Mouse (Mus musculus) stomach, embryonic 14.5 days (tissue): ENCODE data around the gene Grin2a. TPM values are rescaled to one million over a fixed set of nuclear protein-coding genes. Genes with fewer than 3 reads are reported as not detected.

Experiments
- ATAC-seq: fragments of 200-750 bp; cut with Nextera tagmentation; 2 replicates; pipeline ENCODE4 v1.8.0; 2017; ENCODE audit warnings: low read depth, moderate TSS enrichment; ENCODE audit not compliant: insufficient number of reproducible peaks, insufficient read depth, low FRiP score
- H3K27ac ChIP-seq: fragments of 300-500 bp; sonication (generic); 2 replicates; pipeline ENCODE4 v1.5.1; 2014; ENCODE audit warnings: mild to moderate bottlenecking, low read length, moderate library complexity, mixed read lengths
- H3K27me3 ChIP-seq: fragments of 300-500 bp; sonication (generic); 2 replicates; pipeline ENCODE4 v1.6.1; 2014; ENCODE audit warnings: low read length, control low read depth, mixed read lengths; ENCODE audit not compliant: control insufficient read depth, insufficient read depth
- H3K36me3 ChIP-seq: fragments of 300-500 bp; sonication (generic); 2 replicates; pipeline ENCODE4 v1.6.1; 2014; ENCODE audit warnings: mild to moderate bottlenecking, control low read depth, low read length, moderate library complexity, mixed read lengths; ENCODE audit not compliant: control insufficient read depth, insufficient read depth
- H3K4me1 ChIP-seq: fragments of 300-500 bp; sonication (generic); 2 replicates; pipeline ENCODE4 v1.6.1; 2014; ENCODE audit warnings: low read length, control low read depth, mixed read lengths; ENCODE audit not compliant: control insufficient read depth, insufficient read depth
- H3K4me2 ChIP-seq: fragments of 300-500 bp; sonication (generic); replicated peaks from 2 replicates; pipeline ENCODE4 v1.6.1; 2014; ENCODE audit warnings: low read depth, low read length, control low read depth
- H3K4me3 ChIP-seq: fragments of 300-500 bp; sonication (generic); 2 replicates; pipeline ENCODE4 v1.5.1; 2014; ENCODE audit warnings: low read depth, low read length, control low read depth
- H3K9ac ChIP-seq: fragments of 300-500 bp; sonication (generic); replicated peaks from 2 replicates; pipeline ENCODE4 v1.6.1; 2014; ENCODE audit warnings: low read depth, mild to moderate bottlenecking, control low read depth, low read length, moderate library complexity, mixed read lengths
- H3K9me3 ChIP-seq: fragments of 300-500 bp; sonication (generic); 2 replicates; pipeline ENCODE4 v1.6.1; 2016; ENCODE audit warnings: low read depth, low read length, control low read depth; ENCODE audit not compliant: control insufficient read depth
- WGBS: fragments of 180-500 bp; shearing (Covaris S2); extraction: QIAGEN DNeasy Blood & Tissue Kit; methylation state at CpG from one replicate; pipeline ENCODE4 v1.1.7; 2014; 5-methylcytosine and 5-hydroxymethylcytosine counted together
- polyA plus RNA-seq: library from polyadenylated mRNA; unstranded; fragments of >200 nt; fragmentation: Nextera tagmentation; extraction: Ambion mirVana; gene quantifications from 2 replicates; pipeline ENCODE4 v1.2.1, GENCODE M21; 2014

Gene Grin2a
- polyA plus RNA-seq, 1 experiment from 2014 or later: 0.85 TPM

DNA sequence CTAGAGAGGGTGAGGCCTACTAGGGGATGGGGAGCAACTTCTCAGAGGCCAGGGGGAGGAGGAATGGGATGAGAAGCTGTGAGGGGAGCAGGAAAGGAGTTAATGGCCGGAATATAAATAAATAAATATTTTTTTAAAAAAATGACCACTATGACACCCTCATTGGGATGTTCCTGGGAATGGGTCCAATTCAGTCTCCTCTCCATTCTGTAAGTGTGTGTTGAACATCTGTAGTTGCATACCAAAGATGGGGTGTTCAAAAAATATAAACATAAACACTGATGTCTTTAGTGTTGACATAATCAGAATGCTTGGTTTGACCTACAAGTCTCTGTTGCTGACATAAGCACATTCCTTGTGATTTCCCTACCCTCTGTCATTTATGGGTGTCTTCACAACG lies 298.2 kb downstream of the Grin2a start:
- Histone ChIP-seq H3K27ac (no peak overlapping the region), H3K4me1 (no peaks in the 10 kb centered on the region), H3K4me2 (no peak overlapping the region), H3K27me3 (no peaks in the 10 kb centered on the region), H3K9ac (no peak overlapping the region), H3K9me3 (no peaks in the 10 kb centered on the region), H3K4me3 (no peak overlapping the region), H3K36me3 (no peaks in the 10 kb centered on the region)
- ATAC-seq: no peak
- 67% methylated on average over 2 of the region's 2 CpGs for WGBS

DNA sequence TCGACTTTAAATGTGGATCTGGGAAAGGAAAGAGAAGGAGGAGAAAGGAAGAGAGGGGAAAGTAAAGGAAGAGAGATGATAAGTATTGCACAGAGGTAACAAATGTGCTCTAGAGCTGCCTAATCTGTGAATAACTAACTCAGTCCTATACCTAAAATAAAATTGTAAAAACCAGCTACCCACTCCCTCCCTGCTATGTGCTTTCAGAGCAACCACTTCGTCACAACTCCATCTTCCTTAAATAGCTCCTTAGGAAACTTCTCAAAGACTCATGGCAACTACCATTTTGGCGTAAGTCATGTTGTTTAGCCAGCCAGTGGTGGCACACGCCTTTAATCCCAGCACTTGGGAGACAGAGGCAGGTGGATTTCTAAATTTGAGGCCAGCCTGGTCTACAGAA lies 301.3 kb downstream of the Grin2a start:
- ATAC-seq: no peak

DNA sequence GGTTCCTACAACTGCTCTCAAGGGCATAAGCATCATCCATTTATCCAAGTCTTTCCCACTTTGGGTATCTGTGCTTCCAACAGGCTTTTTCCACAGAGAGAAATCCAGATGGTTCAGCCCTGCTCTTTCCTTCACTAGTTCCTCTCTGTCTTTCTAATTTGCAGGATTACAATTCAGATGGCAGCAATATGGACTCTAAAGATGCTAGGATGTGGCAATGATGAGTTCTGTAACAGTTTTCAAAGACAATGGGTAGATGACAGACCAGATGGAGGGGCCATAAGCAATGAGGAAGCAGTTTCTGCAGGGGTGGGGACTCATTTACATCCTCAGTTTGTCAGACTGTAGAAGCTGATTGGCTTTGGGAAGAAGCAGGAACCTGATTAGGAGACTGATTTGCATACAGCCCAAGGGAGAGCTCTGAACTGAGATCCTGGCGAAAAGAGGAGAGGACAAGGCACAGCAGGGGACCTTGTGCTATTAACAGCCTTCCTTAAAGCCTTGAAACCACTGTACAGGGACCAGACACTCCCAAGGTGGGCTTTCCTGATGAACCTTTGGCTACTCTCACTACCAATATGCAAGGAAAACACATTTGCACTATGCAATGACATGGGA lies 306.7 kb downstream of the Grin2a start:
- Histone ChIP-seq H3K9ac (no peak overlapping the region), H3K27me3 (no peaks in the 10 kb centered on the region), H3K4me2 (no peak overlapping the region), H3K9me3 (no peaks in the 10 kb centered on the region), H3K27ac (no peak overlapping the region), H3K36me3 (no peaks in the 10 kb centered on the region), H3K4me1 (no peaks in the 10 kb centered on the region), H3K4me3 (no peak overlapping the region)
- ATAC-seq: no peak
- 24% methylated on average over 1 of the region's 1 CpGs for WGBS

More for the DNA sequence above, 301.3 kb downstream of the Grin2a start:
- Histone ChIP-seq H3K9ac (no peak overlapping the region), H3K4me2 (no peak overlapping the region), H3K27me3 (no peaks in the 10 kb centered on the region), H3K27ac (no peak overlapping the region), H3K9me3 (no peaks in the 10 kb centered on the region), H3K4me3 (no peak overlapping the region), H3K4me1 (no peaks in the 10 kb centered on the region), H3K36me3 (no peaks in the 10 kb centered on the region)
- 74% methylated on average over 4 of the region's 4 CpGs for WGBS

DNA sequence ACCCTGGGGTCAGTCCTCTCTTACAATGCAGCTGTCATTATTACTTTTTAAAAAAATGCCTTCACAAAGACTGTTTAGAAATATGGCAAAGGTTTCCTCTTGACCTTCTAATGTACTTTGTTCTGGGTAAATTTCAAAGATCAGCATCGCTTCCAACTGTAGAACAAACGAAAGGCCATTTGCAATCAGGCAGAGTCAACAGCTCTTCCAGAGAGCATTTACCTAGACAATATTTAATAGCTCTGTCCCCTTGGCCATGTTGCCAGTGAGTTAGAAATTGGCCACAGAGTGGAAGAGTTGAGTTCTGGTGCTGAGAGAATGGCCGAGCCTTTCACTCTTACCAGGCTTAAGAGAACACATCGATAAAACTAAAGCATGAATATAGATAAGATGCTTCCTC lies 314.8 kb downstream of the Grin2a start:
- H3K27ac ChIP-seq: no peak overlapping the region
- WGBS: 67% methylated on average over 4 of the region's 4 CpGs
- no peak for ATAC-seq
- no peaks in the 10 kb centered on the region for H3K9me3 ChIP-seq
- H3K36me3 ChIP-seq: no peaks in the 10 kb centered on the region
- H3K4me2 ChIP-seq: no peak overlapping the region
- no peak overlapping the region for H3K4me3 ChIP-seq
- H3K9ac ChIP-seq: no peak overlapping the region
- H3K27me3 ChIP-seq: no peaks in the 10 kb centered on the region
- no peaks in the 10 kb centered on the region for H3K4me1 ChIP-seq

DNA sequence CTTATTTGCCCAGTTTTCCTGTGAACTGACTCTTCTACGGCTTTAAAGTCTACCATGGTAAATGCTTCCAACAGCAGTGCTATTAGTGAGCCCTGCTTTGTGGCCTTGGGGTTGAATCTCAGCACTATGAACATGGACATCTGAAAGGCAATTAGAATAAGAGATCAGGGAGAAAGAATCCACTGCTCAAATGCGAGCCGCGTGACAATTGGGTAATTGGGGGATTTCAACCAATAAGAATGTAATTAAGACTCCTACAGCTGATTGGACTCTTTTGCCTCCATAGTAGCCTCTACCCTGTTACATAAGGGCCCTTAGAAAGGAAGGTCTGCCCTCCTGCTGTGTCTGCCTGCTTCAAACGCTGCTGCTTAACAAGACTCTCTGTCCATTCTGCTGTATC lies 315.4 kb downstream of the Grin2a start:
- WGBS: 81% methylated on average over 5 of the region's 5 CpGs
- no peak overlapping the region for H3K4me3 ChIP-seq
- H3K4me2 ChIP-seq: no peak overlapping the region
- H3K4me1 ChIP-seq: no peaks in the 10 kb centered on the region
- no peaks in the 10 kb centered on the region for H3K27me3 ChIP-seq
- no peak overlapping the region for H3K9ac ChIP-seq
- no peaks in the 10 kb centered on the region for H3K36me3 ChIP-seq
- ATAC-seq: no peak
- no peaks in the 10 kb centered on the region for H3K9me3 ChIP-seq
- H3K27ac ChIP-seq: no peak overlapping the region

DNA sequence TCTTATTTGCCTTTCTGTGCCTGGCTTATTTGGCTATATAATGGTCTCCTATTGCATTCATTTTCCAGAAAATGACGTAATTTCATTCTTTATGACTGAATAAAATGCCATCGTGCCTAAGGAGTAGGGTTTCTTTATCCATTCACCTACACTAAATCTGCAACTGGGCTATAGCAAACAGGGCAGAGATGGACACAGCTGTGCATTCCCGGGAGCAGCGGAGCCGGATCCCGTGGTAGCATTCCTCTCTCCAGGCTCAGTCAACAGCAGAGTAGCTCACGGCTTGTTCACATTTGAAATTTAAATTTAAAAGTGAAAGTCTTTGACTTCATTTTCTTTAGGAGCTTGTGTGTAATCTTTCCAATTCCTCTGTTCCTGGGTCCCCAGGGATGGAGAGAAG lies 316.6 kb downstream of the Grin2a start:
- Histone ChIP-seq H3K27me3 (no peaks in the 10 kb centered on the region), H3K9me3 (no peaks in the 10 kb centered on the region), H3K27ac (no peak overlapping the region), H3K9ac (no peak overlapping the region), H3K36me3 (no peaks in the 10 kb centered on the region), H3K4me3 (no peak overlapping the region), H3K4me1 (no peaks in the 10 kb centered on the region), H3K4me2 (no peak overlapping the region)
- no peak for ATAC-seq
- 74% methylated on average over 7 of the region's 7 CpGs for WGBS

DNA sequence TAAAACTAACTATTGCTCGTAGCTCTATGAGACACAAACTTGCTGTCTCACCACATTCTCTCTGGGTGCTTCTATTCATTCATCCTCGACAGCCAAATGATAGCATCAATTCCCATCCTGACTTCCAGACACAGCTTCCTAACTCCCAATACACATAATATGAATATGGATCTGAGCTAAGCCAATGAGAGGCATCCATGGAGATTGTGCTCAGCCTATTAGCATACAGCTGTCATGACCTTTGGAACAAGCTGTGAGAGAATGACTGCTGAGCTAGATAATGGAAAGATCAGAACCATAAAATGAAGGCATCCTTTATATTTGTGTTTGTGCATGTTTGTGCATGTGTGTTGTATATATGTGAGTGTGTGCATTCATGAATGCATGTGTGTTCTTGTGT lies 323.0 kb downstream of the Grin2a start:
- no peaks in the 10 kb centered on the region for H3K36me3 ChIP-seq
- no peak overlapping the region for H3K4me3 ChIP-seq
- H3K4me1 ChIP-seq: no peaks in the 10 kb centered on the region
- no peak overlapping the region for H3K9ac ChIP-seq
- no peak overlapping the region for H3K27ac ChIP-seq
- no peaks in the 10 kb centered on the region for H3K27me3 ChIP-seq
- WGBS: 60% methylated on average over 2 of the region's 2 CpGs
- H3K9me3 ChIP-seq: no peaks in the 10 kb centered on the region
- no peak overlapping the region for H3K4me2 ChIP-seq
- ATAC-seq: no peak

DNA sequence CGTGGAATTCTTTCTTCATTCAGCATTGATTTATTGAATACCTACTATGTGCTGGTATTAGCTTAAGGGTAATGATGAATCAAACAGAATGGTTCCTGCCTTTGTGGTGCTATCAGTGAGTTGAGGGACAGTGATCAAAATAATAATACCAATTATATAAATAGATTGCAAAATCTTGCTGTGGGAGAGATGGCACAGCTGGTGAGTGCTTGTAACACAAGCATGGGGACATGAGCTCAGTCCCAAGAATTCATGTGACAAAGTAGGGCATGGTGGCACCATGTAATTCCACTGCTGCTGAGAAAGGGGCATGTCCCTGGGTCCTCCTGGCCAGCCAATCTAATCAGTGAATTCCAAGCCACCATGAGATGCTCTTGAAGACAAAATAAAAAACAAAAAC lies 324.1 kb downstream of the Grin2a start:
- Histone ChIP-seq H3K4me2 (no peak overlapping the region), H3K4me1 (no peaks in the 10 kb centered on the region), H3K27me3 (no peaks in the 10 kb centered on the region), H3K27ac (no peak overlapping the region), H3K9ac (no peak overlapping the region), H3K4me3 (no peak overlapping the region), H3K9me3 (no peaks in the 10 kb centered on the region), H3K36me3 (no peaks in the 10 kb centered on the region)
- ATAC-seq: no peak
- 83% methylated on average over 1 of the region's 1 CpGs for WGBS

DNA sequence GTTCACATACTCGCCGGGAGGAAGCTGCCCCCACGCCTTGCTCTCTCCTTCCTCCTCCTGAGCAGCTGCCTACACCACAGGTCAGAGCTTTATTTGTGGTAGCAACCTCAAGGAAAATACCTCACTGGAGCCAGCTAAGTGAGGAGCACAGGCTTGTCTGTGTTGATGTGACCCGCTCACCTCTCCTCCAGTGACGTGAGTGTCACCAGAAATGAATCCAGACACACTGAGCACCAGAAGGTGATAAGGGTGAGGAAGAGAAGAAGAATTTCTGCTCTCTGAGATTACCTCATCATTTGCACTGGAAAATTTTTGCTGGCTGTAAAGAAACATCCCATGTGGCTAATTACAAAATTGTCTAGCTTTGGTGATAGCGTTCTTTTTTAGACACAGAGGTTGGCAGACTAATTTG lies 324.6 kb downstream of the Grin2a start:
- H3K36me3 ChIP-seq: no peaks in the 10 kb centered on the region
- H3K27ac ChIP-seq: no peak overlapping the region
- no peak for ATAC-seq
- H3K9me3 ChIP-seq: no peaks in the 10 kb centered on the region
- H3K4me3 ChIP-seq: no peak overlapping the region
- H3K27me3 ChIP-seq: no peaks in the 10 kb centered on the region
- no peak overlapping the region for H3K4me2 ChIP-seq
- no peaks in the 10 kb centered on the region for H3K4me1 ChIP-seq
- no peak overlapping the region for H3K9ac ChIP-seq
- 52% methylated on average over 6 of the region's 6 CpGs for WGBS
